In genomic region chr3:104780561-104781420, GRCm38 (mm10) we compare ENCODE assay signal across 8 mouse cellular contexts. TPM values are rescaled to one million over a fixed set of nuclear protein-coding genes. Genes with fewer than 3 reads are reported as not detected.
DNase-seq lines count a peak whose midpoint lies in the region; ATAC-seq lines count a peak whose summit lies in the region.

Gene Ppm1j, plus strand, starts transcription at chr3:104781056.

- H3K4me3 ChIP-seq in intestine, embryonic 16.5 days (ENCODE audit: low read length) = peak within 1 kb of the TSS; percentile 57
- H3K4me3 ChIP-seq in neural tube, embryonic 12.5 days = peak within 1 kb of the TSS; percentile 38

- H3K4me1 ChIP-seq in intestine, embryonic 16.5 days (ENCODE audit: control insufficient read depth, insufficient read depth, low read length) = peaks cover 29% of the 10 kb centered on the region
- peaks cover 24% of the 10 kb centered on the region for H3K4me1 ChIP-seq in neural tube, embryonic 12.5 days

- no peaks in the 10 kb centered on the region for H3K9me3 ChIP-seq in intestine, embryonic 16.5 days (ENCODE audit: control insufficient read depth, low read length)
- no peaks in the 10 kb centered on the region for H3K9me3 ChIP-seq in neural tube, embryonic 12.5 days

- under 1% methylated on average over 56 of the region's 56 CpGs for WGBS in intestine, embryonic 16.5 days
- WGBS in neural tube, embryonic 12.5 days = under 1% methylated on average over 56 of the region's 56 CpGs

- H3K27me3 ChIP-seq in intestine, embryonic 16.5 days (replicated peaks; ENCODE audit: control insufficient read depth, insufficient read depth, low read length) = peaks cover 54% of the 10 kb centered on the region
- peaks cover 91% of the 10 kb centered on the region for H3K27me3 ChIP-seq in neural tube, embryonic 12.5 days (replicated peaks)

- peak; percentile 44 for DNase-seq in ovary, adult 18-20 months (ENCODE audit: low spot score)
- no peak for DNase-seq in ovary, postnatal 10 days (ENCODE audit: low spot score)
- DNase-seq in lung, adult 18-20 months = peak; percentile 81 to 85
- peak; percentile 54 to 74 for DNase-seq in urinary bladder, postnatal 36 days (ENCODE audit: low spot score in 2 of 2)

- peak; percentile 15 for ATAC-seq in common myeloid progenitor, adult 5-6 weeks (replicated peaks; ENCODE audit: low read depth, poor library complexity, severe bottlenecking)
- ATAC-seq in granulocyte monocyte progenitor cell, adult 5-6 weeks (replicated peaks; ENCODE audit: poor library complexity, severe bottlenecking) = peak; percentile 31
- ATAC-seq in intestine, embryonic 16.5 days = peak; percentile 80
- peak; percentile 67 for ATAC-seq in neural tube, embryonic 12.5 days (ENCODE audit: low FRiP score, low read depth)

- no peaks in the 10 kb centered on the region for H3K36me3 ChIP-seq in intestine, embryonic 16.5 days (ENCODE audit: control insufficient read depth, insufficient read depth, low read length)
- no peaks in the 10 kb centered on the region for H3K36me3 ChIP-seq in neural tube, embryonic 12.5 days

- H3K4me2 ChIP-seq in intestine, embryonic 16.5 days (ENCODE audit: low read depth, low read length) = peak within 1 kb of the TSS; percentile 98
- peak within 1 kb of the TSS; percentile 84 for H3K4me2 ChIP-seq in neural tube, embryonic 12.5 days (replicated peaks)

- H3K27ac ChIP-seq in intestine, embryonic 16.5 days (ENCODE audit: low read length) = no peak within 1 kb of the TSS
- H3K27ac ChIP-seq in neural tube, embryonic 12.5 days = no peak within 1 kb of the TSS

- H3K9ac ChIP-seq in intestine, embryonic 16.5 days (ENCODE audit: low read depth, low read length) = peak within 1 kb of the TSS; percentile 66
- H3K9ac ChIP-seq in neural tube, embryonic 12.5 days = peak within 1 kb of the TSS; percentile 53

RNA-seq across cellular contexts. Expression of gene Ppm1j, which starts in this region (rescaled TPM):
- 0.78 TPM in 1 of 2 replicates, not detected in the other for total RNA-seq in common myeloid progenitor, adult 5-6 weeks (2017)
- total RNA-seq in granulocyte monocyte progenitor cell, adult 5-6 weeks (2014; fragmentation: Nextera tagmentation) = not detected in 2 replicates
- not detected in 2 replicates for total RNA-seq in granulocyte monocyte progenitor cell, adult 5-6 weeks (2017)
- 4.3 and 5.2 TPM in 2 replicates for polyA plus RNA-seq in intestine, embryonic 16.5 days (2015; fragmentation: Nextera tagmentation; extraction: Ambion mirVana)
- polyA plus RNA-seq in neural tube, embryonic 12.5 days (2016; fragmentation: Nextera tagmentation; extraction: Ambion mirVana) = 1.2 and 1.5 TPM in 2 replicates

Comparison
In these comparisons a context has a peak if more than half of its experiments do, and no peak if none do; other contexts are left out.
1. Peak in ATAC-seq in common myeloid progenitor, adult 5-6 weeks; RNA of the gene not detected or under 1 TPM.
2. Peak in ATAC-seq in granulocyte monocyte progenitor cell, adult 5-6 weeks; RNA of the gene not detected or under 1 TPM.
3. ATAC-seq: peak in every context shown above with its lines; median percentile 80 in intestine, embryonic 16.5 days; 67 in neural tube, embryonic 12.5 days; 31 in granulocyte monocyte progenitor cell, adult 5-6 weeks; 15 in common myeloid progenitor, adult 5-6 weeks.